Mouse (Mus musculus) forebrain, embryonic 15.5 days (tissue): Measurements from ENCODE around the gene Tatdn2. TPM values are rescaled to one million over a fixed set of nuclear protein-coding genes. Genes with fewer than 3 reads are reported as not detected.
"Not testable (repeated sequence)": the region's sequence is repeated elsewhere in the genome, so short reads cannot be mapped to it uniquely, and the experiment has no call there.

Source experiments
- ATAC-seq: fragments of 200-750 bp; cut with Nextera tagmentation; replicated peaks from 2 replicates; pipeline ENCODE4 v1.8.0; 2017; ENCODE audit warnings: mild to moderate bottlenecking, moderate TSS enrichment, moderate library complexity
- H3K27ac ChIP-seq: fragments of 300-500 bp; sonication (generic); replicated peaks from 2 replicates; pipeline ENCODE4 v1.5.1; 2015; ENCODE audit warnings: mild to moderate bottlenecking, inconsistent platforms
- H3K27me3 ChIP-seq: fragments of 300-500 bp; sonication (generic); 2 replicates; pipeline ENCODE4 v1.6.1; 2015; ENCODE audit warnings: inconsistent platforms
- H3K36me3 ChIP-seq: fragments of 300-500 bp; sonication (generic); 2 replicates; pipeline ENCODE4 v1.6.1; 2015; ENCODE audit warnings: mild to moderate bottlenecking, inconsistent platforms
- H3K4me1 ChIP-seq: fragments of 300-500 bp; sonication (generic); 2 replicates; pipeline ENCODE4 v1.6.1; 2015; ENCODE audit warnings: inconsistent platforms
- H3K4me2 ChIP-seq: fragments of 300-500 bp; sonication (generic); replicated peaks from 2 replicates; pipeline ENCODE4 v1.6.1; 2015; ENCODE audit warnings: mild to moderate bottlenecking, inconsistent platforms
- H3K4me3 ChIP-seq: fragments of 300-500 bp; sonication (generic); 2 replicates; pipeline ENCODE4 v1.5.1; 2015; ENCODE audit warnings: mild to moderate bottlenecking, inconsistent platforms
- H3K9ac ChIP-seq: fragments of 300-500 bp; sonication (generic); replicated peaks from 2 replicates; pipeline ENCODE4 v1.6.1; 2015; ENCODE audit warnings: mild to moderate bottlenecking, inconsistent platforms
- H3K9me3 ChIP-seq: fragments of 300-500 bp; sonication (generic); 2 replicates; pipeline ENCODE4 v1.6.1; 2016; ENCODE audit warnings: inconsistent platforms
- WGBS: fragments of 180-500 bp; shearing (Covaris S2); methylation state at CpG from one replicate; pipeline ENCODE4 v1.1.7; 2015; ENCODE audit warnings: mixed read lengths; 5-methylcytosine and 5-hydroxymethylcytosine counted together
- polyA plus RNA-seq: library from polyadenylated mRNA; unstranded; fragments of >200 nt; fragmentation: Nextera tagmentation; extraction: Ambion mirVana; gene quantifications from 2 replicates; pipeline ENCODE4 v1.2.1, GENCODE M21; 2015

Tatdn2 gene
- polyA plus RNA-seq, 1 experiment from 2014 or later, result 1.3 TPM

GRCm38 (mm10) chr6:113695203-113695602 is 1.6 kb upstream of the Tatdn2 start:
- ATAC-seq, result no peak
- H3K4me1 ChIP-seq, result peaks cover 23% of the 10 kb centered on the region
- no peak overlapping the region for H3K4me3 ChIP-seq
- no peak overlapping the region for H3K27ac ChIP-seq
- no peaks in the 10 kb centered on the region for H3K27me3 ChIP-seq
- H3K4me2 ChIP-seq, result no peak overlapping the region
- 0 out of 2 replicates have a peak, but pooled peaks cover 3% of the 10 kb centered on the region for H3K36me3 ChIP-seq
- no peaks in the 10 kb centered on the region for H3K9me3 ChIP-seq
- no peak overlapping the region for H3K9ac ChIP-seq
- WGBS, result 82% methylated on average over 1 of the region's 1 CpGs

DNA sequence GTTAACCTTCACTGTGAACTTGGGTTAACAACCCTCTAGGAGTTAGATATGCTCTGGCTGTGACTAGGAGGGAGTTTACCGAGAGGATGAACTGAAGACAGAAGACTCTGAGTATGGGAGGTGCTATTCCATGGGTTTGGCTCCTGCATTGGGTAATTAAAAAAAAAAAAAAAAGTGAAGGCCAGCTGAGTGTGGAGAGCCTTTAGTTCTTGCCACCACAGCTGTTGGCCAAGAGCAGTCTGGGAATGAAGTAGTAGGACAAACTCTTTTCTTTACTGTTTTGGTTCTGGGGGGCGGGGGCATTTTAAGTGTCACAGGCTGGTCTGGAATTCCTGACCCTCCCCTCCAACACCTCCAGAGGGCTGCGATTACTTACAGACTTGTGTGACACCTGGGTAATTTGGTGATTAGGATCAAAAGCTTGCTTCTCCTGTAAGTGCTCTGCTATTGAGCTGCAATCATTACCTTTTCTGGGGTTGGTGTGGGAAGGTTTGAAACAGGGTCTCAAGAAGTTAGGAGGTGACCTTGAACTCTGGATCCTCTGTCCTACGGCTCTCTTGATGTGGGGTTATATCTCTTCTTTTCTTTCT is 989 bp upstream of the Tatdn2 start:
- Histone ChIP-seq H3K4me3 (peak overlapping the region; percentile 94), H3K27ac (no peak overlapping the region), H3K4me1 (peaks cover 25% of the 10 kb centered on the region), H3K9me3 (no peaks in the 10 kb centered on the region), H3K36me3 (0 out of 2 replicates have a peak, but pooled peaks cover 6% of the 10 kb centered on the region), H3K4me2 (peak overlapping the region; percentile 98; the same call in 1 of the 2 replicates), H3K27me3 (no peaks in the 10 kb centered on the region), H3K9ac (0 out of 2 replicates have a peak overlapping the region, but pooled peaks have one; percentile 40)
- no peak for ATAC-seq
- 81% methylated on average over 4 of the region's 4 CpGs for WGBS

DNA sequence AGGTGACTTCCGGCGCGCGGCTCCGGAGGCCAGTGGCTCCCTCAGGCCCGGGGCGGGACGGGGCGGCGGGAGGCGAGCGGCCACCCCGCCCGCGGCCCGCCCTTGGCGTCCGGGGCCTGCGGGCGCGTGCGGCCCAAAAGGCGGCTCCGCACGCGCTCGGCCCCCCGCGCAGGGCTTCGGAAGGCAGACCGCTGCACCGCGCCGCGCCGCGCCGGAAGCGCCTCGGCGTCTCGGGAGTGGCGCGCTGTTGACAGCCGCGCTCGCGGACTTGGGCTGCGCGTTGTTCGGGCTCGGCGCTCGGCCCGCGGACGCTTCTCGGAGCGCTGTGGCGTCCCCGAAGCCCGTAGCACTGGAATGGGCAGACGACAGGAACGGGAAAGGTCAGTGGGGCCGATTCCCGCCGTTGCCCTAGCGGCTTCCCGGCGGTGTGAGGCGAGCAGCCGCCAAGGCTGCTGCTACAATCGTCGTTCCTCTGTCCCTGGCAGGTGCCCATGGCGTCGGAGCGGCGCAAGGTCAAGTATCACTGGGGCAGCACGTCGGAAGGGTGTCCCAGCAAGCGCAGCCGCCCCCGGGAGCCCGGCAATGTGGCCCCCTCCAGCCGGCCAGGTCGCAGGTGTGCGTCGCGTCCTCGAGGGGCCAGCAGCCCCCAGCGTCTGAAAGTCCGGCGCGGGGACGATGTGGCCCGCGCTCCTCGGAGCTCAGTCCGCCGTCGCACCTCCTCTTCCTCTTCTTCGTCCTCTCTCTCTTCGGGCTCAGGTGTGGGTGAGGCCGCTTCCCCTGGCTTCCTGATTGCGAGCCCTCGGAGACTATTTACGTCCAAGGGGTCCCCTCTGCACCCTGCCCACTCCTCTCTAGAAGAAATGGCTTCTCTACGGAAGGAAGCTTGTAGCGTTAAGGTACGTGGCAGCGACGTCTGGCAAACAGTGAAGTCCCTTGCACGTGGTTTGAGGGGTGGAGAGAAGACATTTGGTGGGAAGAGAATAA is 664 bp downstream of the Tatdn2 start:
- H3K4me3 ChIP-seq, result peak overlapping the region; percentile 94
- H3K36me3 ChIP-seq, result peaks cover 17% of the 10 kb centered on the region
- H3K9ac ChIP-seq, result peak overlapping the region; percentile 80
- H3K9me3 ChIP-seq, result no peaks in the 10 kb centered on the region
- H3K27ac ChIP-seq, result peak overlapping the region; percentile 90
- H3K4me2 ChIP-seq, result peak overlapping the region; percentile 98
- under 1% methylated on average over 102 of the region's 113 CpGs for WGBS
- no peaks in the 10 kb centered on the region for H3K27me3 ChIP-seq
- peaks cover 25% of the 10 kb centered on the region for H3K4me1 ChIP-seq
- ATAC-seq, result no peak; the same call in 1 of the 2 replicates

GRCm38 (mm10) chr6:113712718-113713117 is 15.9 kb downstream of the Tatdn2 start:
- Histone ChIP-seq H3K9me3 (no peaks in the 10 kb centered on the region), H3K9ac (no peak overlapping the region), H3K4me1 (no peaks in the 10 kb centered on the region), H3K4me3 (no peak overlapping the region), H3K4me2 (no peak overlapping the region), H3K27ac (no peak overlapping the region), H3K27me3 (no peaks in the 10 kb centered on the region), H3K36me3 (peaks cover 93% of the 10 kb centered on the region)
- ATAC-seq, result no peak
- 95% methylated on average over 3 of the region's 3 CpGs for WGBS

GRCm38 (mm10) chr6:113713389-113713788 is 16.5 kb downstream of the Tatdn2 start:
- H3K36me3 ChIP-seq, result peaks cover 87% of the 10 kb centered on the region
- not testable (repeated sequence) for H3K9me3 ChIP-seq, H3K4me2 ChIP-seq, H3K27me3 ChIP-seq, H3K4me1 ChIP-seq, H3K4me3 ChIP-seq, ATAC-seq, H3K27ac ChIP-seq, H3K9ac ChIP-seq
- 94% methylated on average over 5 of the region's 5 CpGs for WGBS

GRCm38 (mm10) chr6:113714276-113714675 is 17.4 kb downstream of the Tatdn2 start:
- H3K4me3 ChIP-seq, result no peak overlapping the region
- no peak for ATAC-seq
- H3K9me3 ChIP-seq, result no peaks in the 10 kb centered on the region
- H3K27me3 ChIP-seq, result no peaks in the 10 kb centered on the region
- peaks cover 83% of the 10 kb centered on the region for H3K36me3 ChIP-seq
- H3K27ac ChIP-seq, result no peak overlapping the region
- H3K4me1 ChIP-seq, result no peaks in the 10 kb centered on the region
- 91% methylated on average over 2 of the region's 2 CpGs for WGBS
- no peak overlapping the region for H3K4me2 ChIP-seq
- H3K9ac ChIP-seq, result no peak overlapping the region

- Histone ChIP-seq H3K9ac (no peak overlapping the region), H3K36me3 (peaks cover 80% of the 10 kb centered on the region)
- 85% methylated on average over 1 of the region's 1 CpGs for WGBS
Measured at GRCm38 (mm10) chr6:113714797-113715196, 17.9 kb downstream of the Tatdn2 start.

GRCm38 (mm10) chr6:113717541-113717940 is 20.7 kb downstream of the Tatdn2 start:
- ATAC-seq, result no peak
- H3K9me3 ChIP-seq, result no peaks in the 10 kb centered on the region
- no peaks in the 10 kb centered on the region for H3K27me3 ChIP-seq
- H3K4me3 ChIP-seq, result no peak overlapping the region
- no peak overlapping the region for H3K27ac ChIP-seq
- H3K4me1 ChIP-seq, result no peaks in the 10 kb centered on the region
- peaks cover 64% of the 10 kb centered on the region for H3K36me3 ChIP-seq
- WGBS, result 71% methylated on average over 3 of the region's 3 CpGs
- H3K4me2 ChIP-seq, result no peak overlapping the region
- no peak overlapping the region for H3K9ac ChIP-seq

More at GRCm38 (mm10) chr6:113714797-113715196, 17.9 kb downstream of the Tatdn2 start:
- Histone ChIP-seq H3K4me3 (no peak overlapping the region), H3K4me1 (no peaks in the 10 kb centered on the region), H3K9me3 (no peaks in the 10 kb centered on the region), H3K4me2 (no peak overlapping the region), H3K27me3 (no peaks in the 10 kb centered on the region), H3K27ac (no peak overlapping the region)
- ATAC-seq, result no peak

GRCm38 (mm10) chr6:113719878-113720277 is 23.0 kb downstream of the Tatdn2 start, which contains the start of gene Ghrl:
Gene Ghrl, minus strand, starts transcription at chr6:113719880.
- Histone ChIP-seq H3K4me2 (no peak within 1 kb of the TSS), H3K4me1 (no peaks in the 10 kb centered on the region), H3K27me3 (no peaks in the 10 kb centered on the region), H3K27ac (no peak within 1 kb of the TSS), H3K9ac (no peak within 1 kb of the TSS), H3K36me3 (peaks cover 46% of the 10 kb centered on the region), H3K4me3 (no peak within 1 kb of the TSS), H3K9me3 (no peaks in the 10 kb centered on the region)
- ATAC-seq, result no peak
- WGBS, result 93% methylated on average over 3 of the region's 3 CpGs

- H3K9me3 ChIP-seq, result no peaks in the 10 kb centered on the region
- no peak overlapping the region for H3K4me2 ChIP-seq
- H3K36me3 ChIP-seq, result peaks cover 39% of the 10 kb centered on the region; the same call in 1 of the 2 replicates
- no peak overlapping the region for H3K4me3 ChIP-seq
- WGBS, result 92% methylated on average over 4 of the region's 4 CpGs
- H3K9ac ChIP-seq, result no peak overlapping the region
- H3K4me1 ChIP-seq, result no peaks in the 10 kb centered on the region
- no peak for ATAC-seq
- no peak overlapping the region for H3K27ac ChIP-seq
- no peaks in the 10 kb centered on the region for H3K27me3 ChIP-seq
Measured at GRCm38 (mm10) chr6:113721061-113721460, 24.2 kb downstream of the Tatdn2 start.

GRCm38 (mm10) chr6:113728181-113728580 is 31.3 kb downstream of the Tatdn2 start:
- H3K27me3 ChIP-seq, result no peaks in the 10 kb centered on the region
- no peak overlapping the region for H3K4me3 ChIP-seq
- peaks cover 70% of the 10 kb centered on the region for H3K36me3 ChIP-seq
- H3K4me1 ChIP-seq, result no peaks in the 10 kb centered on the region
- H3K27ac ChIP-seq, result no peak overlapping the region
- 90% methylated on average over 7 of the region's 7 CpGs for WGBS
- no peaks in the 10 kb centered on the region for H3K9me3 ChIP-seq
- no peak overlapping the region for H3K4me2 ChIP-seq
- ATAC-seq, result no peak
- H3K9ac ChIP-seq, result no peak overlapping the region

DNA sequence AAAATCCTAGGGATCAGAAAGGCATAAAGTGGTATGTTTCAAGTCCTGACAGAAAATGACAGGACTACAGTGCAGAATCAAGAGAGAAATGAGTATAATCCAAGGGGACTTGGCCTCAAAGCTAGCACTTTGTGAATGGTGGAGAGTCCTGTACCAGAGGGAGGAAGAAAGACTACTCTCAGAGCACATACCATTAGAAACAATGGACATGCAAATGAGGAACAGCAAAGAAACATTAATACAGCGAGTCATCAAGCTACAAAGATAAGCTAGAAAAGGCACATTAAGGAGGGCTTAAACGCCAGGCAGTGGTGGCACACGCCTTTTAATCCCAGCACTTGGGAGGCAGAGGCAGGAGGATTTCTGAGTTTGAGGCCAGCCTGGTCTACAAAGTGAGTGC is 34.4 kb downstream of the Tatdn2 start:
- ATAC-seq, result no peak
- Histone ChIP-seq H3K4me3 (no peak overlapping the region), H3K27ac (no peak overlapping the region), H3K9ac (no peak overlapping the region), H3K9me3 (no peaks in the 10 kb centered on the region), H3K4me1 (no peaks in the 10 kb centered on the region), H3K4me2 (no peak overlapping the region), H3K27me3 (no peaks in the 10 kb centered on the region), H3K36me3 (peaks cover 90% of the 10 kb centered on the region)
- 85% methylated on average over 3 of the region's 3 CpGs for WGBS
